Mouse (Mus musculus): Measurements from ENCODE around the gene Gli2. TPM values are rescaled to one million over a fixed set of nuclear protein-coding genes. Genes with fewer than 3 reads are reported as not detected.

The Gli2 gene
- polyA plus RNA-seq, 1 experiment from 2014 or later: 4.1 TPM

GRCm38 (mm10) chr1:118904431-118904830 lies 149.0 kb downstream of the Gli2 start:
- Histone ChIP-seq H3K9ac (ENCODE audit: low read depth, low read length) (no peak overlapping the region), H3K4me3 (ENCODE audit: low read depth, low read length) (no peak overlapping the region), H3K27me3 (ENCODE audit: control insufficient read depth, insufficient read depth, low read length) (no peaks in the 10 kb centered on the region), H3K4me1 (ENCODE audit: control insufficient read depth, insufficient read depth, low read length) (peaks cover 11% of the 10 kb centered on the region), H3K4me2 (no peak overlapping the region), H3K27ac (ENCODE audit: low read depth, low read length) (no peak overlapping the region), H3K9me3 (replicated peaks; ENCODE audit: control insufficient read depth, low read length) (no peaks in the 10 kb centered on the region), H3K36me3 (ENCODE audit: control insufficient read depth, insufficient read depth, low read length) (no peaks in the 10 kb centered on the region)
- no peak for ATAC-seq (replicated peaks; ENCODE audit: insufficient number of reproducible peaks, low FRiP score, low TSS enrichment)
- WGBS (ENCODE audit: insufficient replicate concordance): 62% methylated on average over 3 of the region's 3 CpGs

DNA sequence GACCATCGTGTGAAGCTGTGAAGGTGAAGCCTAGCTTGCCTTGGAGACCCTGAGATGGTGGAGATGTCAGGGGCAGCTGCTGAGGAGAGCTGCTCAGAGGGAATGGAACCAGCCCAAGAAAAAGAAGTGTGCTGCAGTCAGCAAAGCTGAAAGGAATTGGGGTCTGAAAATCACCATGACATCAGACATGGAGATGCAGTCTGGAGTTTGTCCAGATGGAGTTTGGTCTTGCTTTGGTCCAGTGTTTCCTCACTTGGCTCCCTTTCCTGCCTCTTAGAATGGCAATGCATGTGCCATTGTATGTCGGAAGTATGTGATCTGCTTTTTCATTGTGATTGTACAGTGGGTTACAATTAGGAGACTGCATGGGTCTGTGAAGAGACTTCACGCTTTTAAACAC lies 149.7 kb downstream of the Gli2 start:
- H3K9ac ChIP-seq (ENCODE audit: low read depth, low read length): no peak overlapping the region
- WGBS (ENCODE audit: insufficient replicate concordance): 89% methylated on average over 3 of the region's 3 CpGs
- no peaks in the 10 kb centered on the region for H3K27me3 ChIP-seq (ENCODE audit: control insufficient read depth, insufficient read depth, low read length)
- H3K4me3 ChIP-seq (ENCODE audit: low read depth, low read length): no peak overlapping the region
- H3K4me2 ChIP-seq: no peak overlapping the region
- no peak overlapping the region for H3K27ac ChIP-seq (ENCODE audit: low read depth, low read length)
- H3K4me1 ChIP-seq (ENCODE audit: control insufficient read depth, insufficient read depth, low read length): peaks cover 11% of the 10 kb centered on the region
- H3K36me3 ChIP-seq (ENCODE audit: control insufficient read depth, insufficient read depth, low read length): no peaks in the 10 kb centered on the region
- no peak for ATAC-seq (replicated peaks; ENCODE audit: insufficient number of reproducible peaks, low FRiP score, low TSS enrichment)
- H3K9me3 ChIP-seq (replicated peaks; ENCODE audit: control insufficient read depth, low read length): no peaks in the 10 kb centered on the region

DNA sequence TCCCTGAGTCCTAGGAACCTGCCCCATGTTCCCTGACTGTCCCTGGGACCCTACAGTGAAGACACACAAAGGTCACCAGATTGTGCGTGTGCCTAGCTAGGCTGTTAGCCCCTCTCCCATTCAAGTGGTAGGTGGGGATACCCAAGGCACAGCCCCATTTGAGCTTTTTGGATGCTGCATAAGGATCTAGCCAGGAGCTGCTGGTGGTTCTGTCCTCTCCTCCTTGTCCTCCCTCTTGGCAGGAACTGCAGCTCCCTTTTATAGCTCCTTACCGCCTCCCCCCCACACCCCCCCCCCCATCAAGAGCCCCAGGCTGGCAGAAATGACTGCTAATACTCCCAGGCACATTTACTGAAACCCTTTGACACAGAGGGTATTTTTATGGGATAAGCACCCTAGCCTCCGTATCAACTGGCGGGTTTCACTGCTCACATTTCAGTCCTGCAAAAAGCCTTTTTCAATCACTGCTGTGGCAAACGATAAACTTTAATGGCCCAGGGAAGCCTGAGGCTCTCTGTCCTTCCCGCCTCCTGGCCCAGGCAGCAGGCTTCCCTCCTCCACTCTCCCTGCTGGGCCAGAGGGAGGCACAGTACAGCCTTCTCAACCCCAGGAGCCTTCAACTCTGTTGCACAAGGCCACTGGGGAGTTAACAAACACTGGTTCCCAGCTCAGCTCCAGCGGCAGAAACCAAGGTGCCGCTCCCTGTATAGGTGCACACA lies 151.4 kb downstream of the Gli2 start:
- no peak overlapping the region for H3K4me2 ChIP-seq
- no peak for ATAC-seq (replicated peaks; ENCODE audit: insufficient number of reproducible peaks, low FRiP score, low TSS enrichment)

GRCm38 (mm10) chr1:118898351-118898750 lies 155.1 kb downstream of the Gli2 start:
- 73% methylated on average over 3 of the region's 3 CpGs for WGBS (ENCODE audit: insufficient replicate concordance)
- peaks cover 6% of the 10 kb centered on the region; the same call in 1 of the 2 replicates for H3K4me1 ChIP-seq (ENCODE audit: control insufficient read depth, insufficient read depth, low read length)
- H3K27me3 ChIP-seq (ENCODE audit: control insufficient read depth, insufficient read depth, low read length): no peaks in the 10 kb centered on the region
- no peak overlapping the region for H3K4me3 ChIP-seq (ENCODE audit: low read depth, low read length)
- H3K9ac ChIP-seq (ENCODE audit: low read depth, low read length): no peak overlapping the region
- no peaks in the 10 kb centered on the region for H3K9me3 ChIP-seq (replicated peaks; ENCODE audit: control insufficient read depth, low read length)
- no peak overlapping the region for H3K4me2 ChIP-seq
- ATAC-seq (replicated peaks; ENCODE audit: insufficient number of reproducible peaks, low FRiP score, low TSS enrichment): no peak
- no peak overlapping the region for H3K27ac ChIP-seq (ENCODE audit: low read depth, low read length)
- no peaks in the 10 kb centered on the region for H3K36me3 ChIP-seq (ENCODE audit: control insufficient read depth, insufficient read depth, low read length)

More for the DNA sequence above, 151.4 kb downstream of the Gli2 start:
- 39% methylated on average over 7 of the region's 8 CpGs for WGBS (ENCODE audit: insufficient replicate concordance)
- no peak overlapping the region for H3K4me3 ChIP-seq (ENCODE audit: low read depth, low read length)
- no peaks in the 10 kb centered on the region for H3K27me3 ChIP-seq (ENCODE audit: control insufficient read depth, insufficient read depth, low read length)
- no peaks in the 10 kb centered on the region for H3K36me3 ChIP-seq (ENCODE audit: control insufficient read depth, insufficient read depth, low read length)
- H3K27ac ChIP-seq (ENCODE audit: low read depth, low read length): no peak overlapping the region; the same call in 1 of the 2 replicates
- no peak overlapping the region for H3K9ac ChIP-seq (ENCODE audit: low read depth, low read length)
- no peaks in the 10 kb centered on the region for H3K9me3 ChIP-seq (replicated peaks; ENCODE audit: control insufficient read depth, low read length)
- H3K4me1 ChIP-seq (ENCODE audit: control insufficient read depth, insufficient read depth, low read length): peaks cover 11% of the 10 kb centered on the region

GRCm38 (mm10) chr1:118895026-118895762 lies 158.2 kb downstream of the Gli2 start:
- Histone ChIP-seq H3K36me3 (ENCODE audit: control insufficient read depth, insufficient read depth, low read length) (no peaks in the 10 kb centered on the region), H3K4me3 (ENCODE audit: low read depth, low read length) (no peak overlapping the region), H3K4me1 (ENCODE audit: control insufficient read depth, insufficient read depth, low read length) (no peaks in the 10 kb centered on the region), H3K27ac (ENCODE audit: low read depth, low read length) (no peak overlapping the region), H3K9ac (ENCODE audit: low read depth, low read length) (no peak overlapping the region), H3K27me3 (ENCODE audit: control insufficient read depth, insufficient read depth, low read length) (no peaks in the 10 kb centered on the region), H3K4me2 (no peak overlapping the region), H3K9me3 (replicated peaks; ENCODE audit: control insufficient read depth, low read length) (no peaks in the 10 kb centered on the region)
- 0 out of 2 replicates have a peak, but pooled peaks have one; percentile 58 for ATAC-seq (replicated peaks; ENCODE audit: insufficient number of reproducible peaks, low FRiP score, low TSS enrichment)
- 79% methylated on average over 9 of the region's 9 CpGs for WGBS (ENCODE audit: insufficient replicate concordance)

GRCm38 (mm10) chr1:118891395-118891794 lies 162.0 kb downstream of the Gli2 start:
- no peaks in the 10 kb centered on the region for H3K36me3 ChIP-seq (ENCODE audit: control insufficient read depth, insufficient read depth, low read length)
- no peak overlapping the region for H3K27ac ChIP-seq (ENCODE audit: low read depth, low read length)
- no peaks in the 10 kb centered on the region for H3K4me1 ChIP-seq (ENCODE audit: control insufficient read depth, insufficient read depth, low read length)
- 82% methylated on average over 5 of the region's 5 CpGs for WGBS (ENCODE audit: insufficient replicate concordance)
- no peaks in the 10 kb centered on the region for H3K27me3 ChIP-seq (ENCODE audit: control insufficient read depth, insufficient read depth, low read length)
- H3K9me3 ChIP-seq (replicated peaks; ENCODE audit: control insufficient read depth, low read length): no peaks in the 10 kb centered on the region
- no peak overlapping the region for H3K9ac ChIP-seq (ENCODE audit: low read depth, low read length)
- no peak overlapping the region for H3K4me2 ChIP-seq
- ATAC-seq (replicated peaks; ENCODE audit: insufficient number of reproducible peaks, low FRiP score, low TSS enrichment): no peak
- no peak overlapping the region for H3K4me3 ChIP-seq (ENCODE audit: low read depth, low read length)

DNA sequence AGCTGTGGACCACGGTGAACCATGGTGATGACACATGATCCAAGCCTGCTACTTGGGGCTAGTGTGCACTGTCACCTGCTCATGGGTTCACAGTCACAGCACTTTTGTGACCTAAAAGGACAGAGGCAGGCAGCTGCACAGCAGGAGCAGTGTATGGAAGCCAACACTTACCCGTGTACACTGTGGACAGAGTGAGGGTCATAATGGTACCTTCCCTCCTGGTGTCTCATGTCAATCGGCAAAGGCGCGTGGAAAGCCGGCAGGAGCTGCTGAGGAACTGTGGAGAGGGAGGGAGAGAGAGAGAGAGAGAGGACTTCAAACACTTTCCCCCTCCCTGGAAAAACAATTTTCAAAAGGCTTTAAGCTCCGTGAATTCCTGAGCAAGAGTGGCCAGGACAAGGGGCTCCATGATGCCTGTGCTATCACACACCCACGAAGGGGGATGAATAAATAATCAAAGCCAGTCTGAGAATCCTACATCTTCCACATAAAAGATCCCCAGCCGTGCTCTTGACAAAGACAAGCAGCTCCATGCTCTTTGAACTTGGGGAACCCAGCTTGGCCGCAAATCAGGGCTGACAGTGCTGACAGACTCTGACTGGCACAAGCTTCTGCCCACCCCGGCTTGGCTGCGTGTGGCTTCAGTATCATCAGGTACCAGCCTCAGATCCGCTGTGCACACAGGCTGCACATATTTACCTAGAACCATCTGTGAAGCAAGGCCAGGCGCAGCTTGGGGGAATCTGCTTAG lies 163.1 kb downstream of the Gli2 start:
- no peaks in the 10 kb centered on the region for H3K4me1 ChIP-seq (ENCODE audit: control insufficient read depth, insufficient read depth, low read length)
- ATAC-seq (replicated peaks; ENCODE audit: insufficient number of reproducible peaks, low FRiP score, low TSS enrichment): no peak
- WGBS (ENCODE audit: insufficient replicate concordance): 52% methylated on average over 14 of the region's 14 CpGs

GRCm38 (mm10) chr1:118880781-118881247 lies 172.6 kb downstream of the Gli2 start:
- WGBS (ENCODE audit: insufficient replicate concordance): 61% methylated on average over 7 of the region's 7 CpGs
- no peak overlapping the region for H3K4me3 ChIP-seq (ENCODE audit: low read depth, low read length)
- no peaks in the 10 kb centered on the region for H3K27me3 ChIP-seq (ENCODE audit: control insufficient read depth, insufficient read depth, low read length)
- no peak overlapping the region for H3K27ac ChIP-seq (ENCODE audit: low read depth, low read length)
- H3K9ac ChIP-seq (ENCODE audit: low read depth, low read length): no peak overlapping the region
- H3K4me1 ChIP-seq (ENCODE audit: control insufficient read depth, insufficient read depth, low read length): peaks cover 17% of the 10 kb centered on the region; the same call in 1 of the 2 replicates
- no peaks in the 10 kb centered on the region for H3K36me3 ChIP-seq (ENCODE audit: control insufficient read depth, insufficient read depth, low read length)
- no peak for ATAC-seq (replicated peaks; ENCODE audit: insufficient number of reproducible peaks, low FRiP score, low TSS enrichment)
- H3K9me3 ChIP-seq (replicated peaks; ENCODE audit: control insufficient read depth, low read length): no peaks in the 10 kb centered on the region
- H3K4me2 ChIP-seq: no peak overlapping the region

More for the DNA sequence above, 163.1 kb downstream of the Gli2 start:
- H3K36me3 ChIP-seq (ENCODE audit: control insufficient read depth, insufficient read depth, low read length): no peaks in the 10 kb centered on the region
- H3K27me3 ChIP-seq (ENCODE audit: control insufficient read depth, insufficient read depth, low read length): no peaks in the 10 kb centered on the region
- no peak overlapping the region for H3K9ac ChIP-seq (ENCODE audit: low read depth, low read length)
- H3K4me3 ChIP-seq (ENCODE audit: low read depth, low read length): no peak overlapping the region
- H3K9me3 ChIP-seq (replicated peaks; ENCODE audit: control insufficient read depth, low read length): no peaks in the 10 kb centered on the region
- H3K4me2 ChIP-seq: no peak overlapping the region
- H3K27ac ChIP-seq (ENCODE audit: low read depth, low read length): no peak overlapping the region
